Mouse (Mus musculus) cerebellum, postnatal 25 days (tissue): Measurements from ENCODE around the gene Rab23.

Experiments
- DNase-seq, 2 experiments: peaks; one replicate each; pipeline ENCODE4 v3.0.0; 2021; ENCODE audit warnings: mixed read lengths in 2 of 2

Gene Rab23

DNA sequence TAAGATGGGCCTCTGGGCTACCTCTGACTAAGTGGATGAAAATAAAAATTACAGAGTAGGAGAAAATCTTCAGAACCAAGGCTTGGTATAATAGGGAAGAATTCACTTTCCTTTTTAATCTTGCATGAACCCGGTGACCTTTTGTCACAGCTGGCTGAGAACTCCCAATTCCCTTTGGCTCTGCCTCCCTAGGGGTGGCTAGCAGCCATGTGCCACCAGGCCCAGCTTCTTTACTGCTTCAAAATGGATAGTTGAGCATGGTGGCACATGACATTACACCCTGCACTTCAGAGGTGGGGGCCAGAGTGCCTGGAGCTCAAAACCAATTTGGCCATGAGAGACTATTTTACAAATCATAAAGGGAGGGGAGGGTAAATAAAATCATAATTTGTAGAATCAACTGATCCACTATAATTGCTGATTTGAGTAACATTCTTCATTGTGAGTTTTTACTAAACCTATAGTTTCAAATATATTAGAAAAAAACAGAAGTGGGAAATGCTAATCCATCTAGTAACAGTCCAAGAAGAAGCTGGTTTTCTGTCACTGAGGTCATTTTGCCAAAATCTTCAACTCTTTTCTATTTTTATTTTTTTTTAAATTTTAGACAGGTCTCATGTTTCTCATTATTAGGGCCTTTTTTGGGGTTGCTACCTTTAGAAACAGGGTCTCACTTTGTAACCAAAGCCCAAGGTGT is 48.6 kb downstream of the Rab23 start:
- DNase-seq, result no peak

DNA sequence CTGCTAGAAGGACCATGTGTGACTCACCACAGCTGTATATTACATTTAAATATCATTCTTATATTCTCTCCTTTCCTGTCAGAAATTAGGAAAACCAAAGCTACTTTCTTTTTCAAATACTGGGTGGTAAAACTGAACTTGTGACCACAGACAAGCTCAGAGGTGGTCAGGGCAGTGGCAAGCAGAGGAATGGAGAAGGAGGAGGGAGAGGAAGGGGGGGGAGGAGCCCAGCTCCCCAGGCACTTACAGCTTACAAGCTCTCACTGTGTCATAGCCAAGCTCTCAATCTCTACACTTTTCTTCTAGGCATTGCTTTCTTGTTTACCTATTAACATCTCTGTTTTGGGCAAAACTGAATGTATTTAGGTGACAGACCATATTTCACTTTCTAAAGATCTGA is 49.1 kb downstream of the Rab23 start:
- no peak for DNase-seq

DNA sequence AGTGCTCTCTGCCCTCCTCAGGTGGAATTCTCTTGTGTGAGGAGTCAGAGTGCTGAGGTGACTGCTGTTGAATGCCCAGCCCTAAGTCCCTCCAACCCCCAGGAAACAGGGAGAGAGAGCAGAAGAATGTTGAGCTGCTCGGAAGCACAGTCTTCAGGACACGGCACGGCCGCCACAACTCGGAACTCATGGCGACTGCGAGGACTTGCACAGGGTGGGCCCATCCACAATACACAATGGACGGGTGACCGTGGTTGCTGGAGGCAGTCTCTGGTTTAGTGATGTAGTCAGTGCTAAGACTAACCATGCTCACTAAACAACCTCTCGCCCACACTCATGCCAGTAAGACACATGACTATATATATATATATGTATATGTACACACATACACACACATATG is 51.9 kb downstream of the Rab23 start:
- no peak for DNase-seq

DNA sequence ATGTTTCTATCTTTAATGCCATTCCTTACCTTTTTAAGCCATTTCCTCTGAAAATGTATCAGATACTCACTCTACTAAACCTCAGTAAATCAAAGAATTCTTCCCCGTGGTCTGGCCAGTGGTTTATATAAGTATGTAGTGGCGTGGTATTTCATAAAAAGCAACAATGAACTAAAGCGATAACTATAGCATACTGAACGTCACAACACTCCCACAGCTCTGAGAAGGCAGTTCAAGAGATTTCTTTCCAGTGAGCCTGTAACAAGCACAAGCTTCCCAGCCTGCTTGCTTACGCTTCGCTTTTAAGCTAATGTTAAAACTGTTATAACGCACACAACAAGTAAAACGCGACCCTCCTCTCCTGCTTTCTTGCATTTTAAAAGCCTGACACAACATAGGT is 52.4 kb downstream of the Rab23 start:
- no peak for DNase-seq

DNA sequence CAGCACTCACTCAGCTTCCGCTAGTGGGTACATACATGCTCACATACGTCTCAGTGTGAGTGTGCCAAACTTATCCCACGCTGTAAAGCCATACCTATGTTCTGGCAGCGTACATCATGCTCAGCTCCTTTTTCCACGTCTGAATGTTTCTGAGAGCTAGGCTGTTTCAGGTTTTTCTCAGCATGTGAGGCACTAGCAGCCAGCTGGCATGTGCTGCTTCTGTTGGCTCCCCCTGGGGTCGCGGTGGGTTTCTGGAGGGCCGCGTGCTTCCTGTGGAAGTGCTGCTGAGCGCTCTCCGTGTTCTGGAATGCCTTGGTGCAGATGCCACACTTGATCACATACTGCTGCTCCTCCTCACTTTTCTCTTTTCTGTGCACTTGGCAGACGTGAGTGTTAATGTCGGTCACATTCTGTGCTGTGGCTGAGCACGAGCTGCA is 56.5 kb downstream of the Rab23 start:
- peak; percentile 58 to 61 for DNase-seq

DNA sequence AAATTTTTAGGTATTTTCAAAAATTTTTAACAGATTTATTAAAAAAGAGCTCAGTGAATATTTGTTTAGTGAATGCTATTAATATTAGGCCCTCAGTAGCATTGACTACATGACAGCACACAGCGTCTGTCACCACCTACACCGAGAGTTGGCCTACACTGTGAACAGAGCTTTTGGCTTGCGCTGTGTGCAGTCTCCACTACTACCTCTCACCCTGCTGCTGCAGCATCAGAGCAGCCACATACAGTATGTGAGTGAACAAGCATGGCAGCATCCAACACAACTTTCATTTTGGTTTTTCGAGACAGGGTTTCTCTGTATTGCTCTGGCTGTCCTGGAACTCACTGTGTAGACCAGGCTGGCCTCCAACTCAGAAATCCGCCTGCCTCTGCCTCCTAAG is 64.9 kb downstream of the Rab23 start:
- DNase-seq, result no peak

DNA sequence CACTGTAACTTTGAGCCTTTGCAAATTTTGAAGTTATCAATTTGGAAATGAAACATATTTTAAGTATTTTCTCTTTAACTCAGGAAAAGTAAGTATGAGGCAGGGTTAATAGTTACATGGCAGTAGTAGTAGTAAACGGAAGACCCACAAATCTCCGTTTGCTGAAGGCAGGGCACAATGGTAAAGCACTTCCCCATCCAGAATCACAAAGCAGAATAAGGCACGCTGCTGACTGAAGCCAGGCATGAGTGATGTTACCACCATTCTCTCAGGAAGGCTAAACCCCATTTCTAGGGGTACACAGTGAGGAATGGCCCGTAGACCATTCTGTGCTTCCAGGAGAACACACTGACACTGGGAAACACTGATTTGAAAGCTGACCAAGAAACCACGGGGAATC is 68.4 kb downstream of the Rab23 start:
- no peak for DNase-seq

DNA sequence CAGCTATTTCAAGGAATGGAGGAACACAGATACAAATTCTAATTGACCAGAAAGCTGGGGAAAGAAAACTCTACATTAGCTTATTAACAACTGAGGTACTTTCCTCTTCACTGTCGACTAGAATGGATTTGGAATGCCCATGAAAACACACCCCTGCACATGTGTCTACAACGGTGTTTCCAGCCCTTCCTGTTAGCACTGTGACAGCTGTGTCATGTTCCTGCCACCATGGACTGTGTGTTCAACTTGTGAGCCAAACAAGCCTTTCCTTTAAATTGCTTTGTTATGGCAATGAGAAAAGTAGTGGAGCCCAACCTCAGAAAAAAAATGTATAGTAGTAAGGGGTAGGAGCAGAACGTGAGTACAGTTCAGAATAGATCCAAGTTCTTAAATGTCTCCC is 68.8 kb downstream of the Rab23 start:
- no peak for DNase-seq
